18 mouse cellular contexts compared by ENCODE assay signal in the genomic region with DNA sequence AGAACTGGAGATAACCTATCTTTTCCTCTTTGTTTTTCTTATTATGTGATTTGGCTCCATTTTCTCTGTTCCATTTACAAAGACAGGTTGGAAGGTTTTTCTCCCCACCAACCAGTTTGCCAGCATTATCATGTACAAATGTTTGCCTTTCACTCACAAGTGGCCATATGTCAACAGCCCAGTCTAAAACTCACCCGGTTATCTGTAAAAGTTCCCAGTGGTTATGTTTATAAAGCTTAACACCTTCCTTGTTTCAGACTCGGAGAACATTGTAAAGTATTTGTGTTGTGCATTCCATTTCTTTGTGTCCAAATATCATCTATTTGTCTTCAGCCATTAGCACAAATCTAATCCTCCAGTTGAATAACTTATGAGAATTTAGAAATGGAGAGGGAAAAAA. TPM values are rescaled to one million over a fixed set of nuclear protein-coding genes. Genes with fewer than 3 reads are reported as not detected.
A peak's percentile ranks its signal among the peaks of the same experiment; 100 is the strongest.
DNase-seq lines count a peak whose midpoint lies in the region; ATAC-seq and TF ChIP-seq lines count a peak whose summit lies in the region.
"Had no signal": no experiment of that assay in that cellular context is flagged by ENCODE, and none has a peak within 500 bp of the region (broad histone marks: within the 10 kb centered on the region; RNA-seq: fewer than 3 reads in every experiment).

No protein-coding gene starts in this region.

- H3K27me3 ChIP-seq in heart, embryonic 16.5 days (ENCODE audit: control insufficient read depth, insufficient read depth, low read length), result no peaks in the 10 kb centered on the region; the same call in 1 of the 2 replicates
- H3K27me3 ChIP-seq in stomach, postnatal 0 days (ENCODE audit: control insufficient read depth, insufficient read depth, low read length), result no peaks in the 10 kb centered on the region
- H3K27me3 ChIP-seq: forebrain, embryonic 13.5 days; midbrain, embryonic 12.5 days had no signal

- intact Hi-C loops in heart, postnatal 10 days (cut with DNase I), result no loop called here

- H3K9me3 ChIP-seq in heart, embryonic 16.5 days (replicated peaks; ENCODE audit: control insufficient read depth, low read length), result no peaks in the 10 kb centered on the region
- no peaks in the 10 kb centered on the region for H3K9me3 ChIP-seq in stomach, postnatal 0 days (ENCODE audit: control insufficient read depth, low read length)
- H3K9me3 ChIP-seq: embryonic facial prominence, embryonic 10.5 days; forebrain, embryonic 13.5 days; hindbrain, embryonic 10.5 days; midbrain, embryonic 12.5 days had no signal

- no peaks in the 10 kb centered on the region for H3K36me3 ChIP-seq in heart, embryonic 16.5 days (ENCODE audit: control insufficient read depth, insufficient read depth)
- no peaks in the 10 kb centered on the region for H3K36me3 ChIP-seq in stomach, postnatal 0 days (ENCODE audit: control insufficient read depth, insufficient read depth, low read length)
- H3K36me3 ChIP-seq: embryonic facial prominence, embryonic 10.5 days; hindbrain, embryonic 10.5 days; midbrain, embryonic 12.5 days had no signal

- H3K4me3 ChIP-seq in heart, embryonic 16.5 days (ENCODE audit: low read length), result no peak overlapping the region
- H3K4me3 ChIP-seq in lung, adult 2 months (replicated peaks; ENCODE audit: extremely low read depth, low read depth, low read length), result no peak overlapping the region
- no peak overlapping the region for H3K4me3 ChIP-seq in stomach, postnatal 0 days (ENCODE audit: low read depth, low read length)
- H3K4me3 ChIP-seq: embryonic facial prominence, embryonic 10.5 days; forebrain, embryonic 13.5 days; hindbrain, embryonic 10.5 days; midbrain, embryonic 12.5 days had no signal

- 0 out of 2 replicates have a peak, but pooled peaks have one; percentile 49 for ATAC-seq in heart, embryonic 16.5 days (replicated peaks; ENCODE audit: extremely low read depth, insufficient read depth, low FRiP score)
- ATAC-seq in stomach, postnatal 0 days (ENCODE audit: low FRiP score, low TSS enrichment), result peak; percentile 87
- ATAC-seq: activated CD4-positive, CD25-positive, alpha-beta regulatory T cell, adult 4 months; forebrain, embryonic 13.5 days; Patski had no signal

- TF ChIP-seq CTCF in lung, adult 2 months (IDR thresholded peaks at IDR 0.05; ENCODE audit: insufficient read depth, low read length), result no peak
- no peak for TF ChIP-seq CTCF in stomach, postnatal 0 days (IDR thresholded peaks at IDR 0.05; ENCODE audit: low read depth)

- DNase-seq in heart, postnatal 10 days, result no peak
- DNase-seq in lung, adult 18-20 months, result peak; percentile 33 to 63
- no peak for DNase-seq in lung, adult 2 months
- peak; percentile 25 for DNase-seq in lung, postnatal 10 days
- peak; percentile 36 for DNase-seq in stomach, postnatal 0 days (ENCODE audit: low spot score)
- DNase-seq in cerebellum, adult 9-10 months, result no peak
- DNase-seq: adrenal gland, postnatal 14 days; cerebellum, adult 11-12 months; layer of hippocampus, postnatal 36 days; right cerebral cortex, postnatal 25 days; thymus, adult 18-20 months had no signal

- no peak for TF ChIP-seq POLR2A in lung, adult 2 months (IDR thresholded peaks at IDR 0.05; ENCODE audit: borderline replicate concordance, extremely low read depth, low read depth, low read length)

- peak overlapping the region; percentile 21; the same call in 1 of the 2 replicates for H3K4me2 ChIP-seq in heart, embryonic 16.5 days (ENCODE audit: low read depth, low read length)
- H3K4me2 ChIP-seq in stomach, postnatal 0 days (replicated peaks; ENCODE audit: low read depth), result no peak overlapping the region
- H3K4me2 ChIP-seq: forebrain, embryonic 13.5 days; midbrain, embryonic 12.5 days had no signal

- H3K27ac ChIP-seq in heart, embryonic 16.5 days (ENCODE audit: low read length), result no peak overlapping the region
- no peak overlapping the region for H3K27ac ChIP-seq in stomach, postnatal 0 days (replicated peaks)
- H3K27ac ChIP-seq: embryonic facial prominence, embryonic 10.5 days; forebrain, embryonic 13.5 days; midbrain, embryonic 12.5 days had no signal

- TF ChIP-seq EP300 in stomach, postnatal 0 days (optimal IDR thresholded peaks at IDR 0.05), result no peak

- H3K9ac ChIP-seq in heart, embryonic 16.5 days (ENCODE audit: low read length), result no peak overlapping the region
- no peak overlapping the region for H3K9ac ChIP-seq in stomach, postnatal 0 days (ENCODE audit: low read length)
- H3K9ac ChIP-seq: forebrain, embryonic 13.5 days; midbrain, embryonic 12.5 days had no signal

- peaks cover 17% of the 10 kb centered on the region for H3K4me1 ChIP-seq in heart, embryonic 16.5 days (ENCODE audit: control insufficient read depth, insufficient read depth, low read length)
- H3K4me1 ChIP-seq in lung, adult 2 months (ENCODE audit: control insufficient read depth, insufficient read depth, low read length), result peaks cover 16% of the 10 kb centered on the region
- H3K4me1 ChIP-seq in stomach, postnatal 0 days (replicated peaks; ENCODE audit: control insufficient read depth, insufficient read depth), result no peaks in the 10 kb centered on the region
- H3K4me1 ChIP-seq: forebrain, embryonic 13.5 days; midbrain, embryonic 12.5 days had no signal

- WGBS in heart, embryonic 16.5 days, result 11% methylated on average over 2 of the region's 2 CpGs
- 12% methylated on average over 2 of the region's 2 CpGs for WGBS in lung, adult 2 months
- WGBS in stomach, postnatal 0 days, result 19% methylated on average over 2 of the region's 2 CpGs

RNA-seq across cellular contexts. Expression of a gene that starts 11.7 kb away (rescaled TPM):
- 22.9 and 24.6 TPM in 2 replicates for polyA plus RNA-seq in heart, embryonic 16.5 days (2015; fragmentation: Nextera tagmentation; extraction: Ambion mirVana)
- 10 to 100 TPM; 21.0 to 23.3 TPM for total RNA-seq in heart, postnatal 10 days (2021)
- 24.4 and 36.2 TPM in 2 replicates for polyA plus RNA-seq in lung, adult 2 months (2012; rRNA removed)
- 23.8 and 25.3 TPM in 2 replicates for polyA plus RNA-seq in stomach, postnatal 0 days (2015; fragmentation: Nextera tagmentation; extraction: Ambion mirVana)

Comparison
In these comparisons a context has a peak if more than half of its experiments do, and no peak if none do; other contexts are left out.
1. DNase-seq: peak in lung, adult 18-20 months (2 of 2), lung, postnatal 10 days (single experiment) and stomach, postnatal 0 days (single experiment); none in heart, postnatal 10 days (0 of 2), lung, adult 2 months (single experiment) and cerebellum, adult 9-10 months (single experiment).